Mouse (Mus musculus): ENCODE data around the gene Kcns1. TPM values are rescaled to one million over a fixed set of nuclear protein-coding genes. Genes with fewer than 3 reads are reported as not detected.

Kcns1 gene
- polyA plus RNA-seq, 1 experiment from 2014 or later: 0.15 TPM

GRCm38 (mm10) chr2:164184145-164184719, 13.3 kb upstream of the Kcns1 start:
- 47% methylated on average over 9 of the region's 9 CpGs for WGBS
- H3K9me3 ChIP-seq (replicated peaks): no peaks in the 10 kb centered on the region
- H3K27me3 ChIP-seq (ENCODE audit: low read depth, poor library complexity, severe bottlenecking): no peaks in the 10 kb centered on the region
- no peaks in the 10 kb centered on the region; the same call in 1 of the 2 replicates for H3K4me1 ChIP-seq
- DNase-seq (ENCODE audit: low spot score): no peak
- H3K4me3 ChIP-seq: no peak overlapping the region
- H3K27ac ChIP-seq: no peak overlapping the region
- no peaks in the 10 kb centered on the region for H3K36me3 ChIP-seq

GRCm38 (mm10) chr2:164183340-164183739, 12.4 kb upstream of the Kcns1 start:
- WGBS: 71% methylated on average over 9 of the region's 9 CpGs
- Histone ChIP-seq H3K4me3 (no peak overlapping the region), H3K36me3 (no peaks in the 10 kb centered on the region), H3K27ac (no peak overlapping the region), H3K27me3 (ENCODE audit: low read depth, poor library complexity, severe bottlenecking) (peaks cover 2% of the 10 kb centered on the region; the same call in 1 of the 2 replicates), H3K4me1 (no peaks in the 10 kb centered on the region; the same call in 1 of the 2 replicates), H3K9me3 (replicated peaks) (no peaks in the 10 kb centered on the region)
- DNase-seq (ENCODE audit: low spot score): no peak

- H3K36me3 ChIP-seq: no peaks in the 10 kb centered on the region
- peaks cover 4% of the 10 kb centered on the region; the same call in 1 of the 2 replicates for H3K27me3 ChIP-seq (ENCODE audit: low read depth, poor library complexity, severe bottlenecking)
- no peaks in the 10 kb centered on the region for H3K9me3 ChIP-seq (replicated peaks)
- H3K4me3 ChIP-seq: no peak within 1 kb of the TSS
- H3K27ac ChIP-seq: no peak within 1 kb of the TSS
- H3K4me1 ChIP-seq: no peaks in the 10 kb centered on the region; the same call in 1 of the 2 replicates
- no peak for DNase-seq (ENCODE audit: low spot score)
- 88% methylated on average over 7 of the region's 7 CpGs for WGBS
Observed at GRCm38 (mm10) chr2:164182692-164183255, 11.9 kb upstream of the Kcns1 start, which contains the start of gene Wfdc5. Wfdc5 (minus strand) TSS chr2:164182742.

- no peak overlapping the region for H3K27ac ChIP-seq
- no peaks in the 10 kb centered on the region; the same call in 1 of the 2 replicates for H3K4me1 ChIP-seq
- H3K9me3 ChIP-seq (replicated peaks): no peaks in the 10 kb centered on the region
- H3K27me3 ChIP-seq (ENCODE audit: low read depth, poor library complexity, severe bottlenecking): peaks cover 18% of the 10 kb centered on the region; the same call in 1 of the 2 replicates
- no peaks in the 10 kb centered on the region for H3K36me3 ChIP-seq
- H3K4me3 ChIP-seq: no peak overlapping the region
- DNase-seq (ENCODE audit: low spot score): no peak
- WGBS: 86% methylated on average over 4 of the region's 4 CpGs
Observed at GRCm38 (mm10) chr2:164180770-164181169, 9.9 kb upstream of the Kcns1 start.

- no peak for DNase-seq (ENCODE audit: low spot score)
Observed at GRCm38 (mm10) chr2:164180124-164180523, 9.2 kb upstream of the Kcns1 start.

GRCm38 (mm10) chr2:164177831-164178230, 6.9 kb upstream of the Kcns1 start:
- Histone ChIP-seq H3K36me3 (no peaks in the 10 kb centered on the region), H3K27me3 (ENCODE audit: low read depth, poor library complexity, severe bottlenecking) (peaks cover 44% of the 10 kb centered on the region), H3K27ac (no peak overlapping the region), H3K4me1 (no peaks in the 10 kb centered on the region), H3K4me3 (no peak overlapping the region), H3K9me3 (replicated peaks) (no peaks in the 10 kb centered on the region)
- 80% methylated on average over 5 of the region's 5 CpGs for WGBS
- DNase-seq (ENCODE audit: low spot score): no peak

More at GRCm38 (mm10) chr2:164180124-164180523, 9.2 kb upstream of the Kcns1 start:
- Histone ChIP-seq H3K9me3 (replicated peaks) (no peaks in the 10 kb centered on the region), H3K36me3 (no peaks in the 10 kb centered on the region), H3K27me3 (ENCODE audit: low read depth, poor library complexity, severe bottlenecking) (peaks cover 21% of the 10 kb centered on the region; the same call in 1 of the 2 replicates), H3K4me1 (no peaks in the 10 kb centered on the region; the same call in 1 of the 2 replicates), H3K27ac (no peak overlapping the region), H3K4me3 (no peak overlapping the region)
- WGBS: 35% methylated on average over 3 of the region's 3 CpGs

- peaks cover 64% of the 10 kb centered on the region for H3K27me3 ChIP-seq (ENCODE audit: low read depth, poor library complexity, severe bottlenecking)
- H3K4me1 ChIP-seq: peaks cover 11% of the 10 kb centered on the region
- DNase-seq (ENCODE audit: low spot score): no peak
- H3K27ac ChIP-seq: no peak overlapping the region
- H3K9me3 ChIP-seq (replicated peaks): no peaks in the 10 kb centered on the region
- 83% methylated on average over 3 of the region's 3 CpGs for WGBS
- no peak overlapping the region for H3K4me3 ChIP-seq
- H3K36me3 ChIP-seq: no peaks in the 10 kb centered on the region
Observed at GRCm38 (mm10) chr2:164175850-164176249, 4.9 kb upstream of the Kcns1 start.

GRCm38 (mm10) chr2:164174649-164175395, 3.9 kb upstream of the Kcns1 start:
- Histone ChIP-seq H3K4me3 (no peak overlapping the region), H3K4me1 (peaks cover 15% of the 10 kb centered on the region), H3K27ac (no peak overlapping the region), H3K9me3 (replicated peaks) (no peaks in the 10 kb centered on the region), H3K36me3 (no peaks in the 10 kb centered on the region), H3K27me3 (ENCODE audit: low read depth, poor library complexity, severe bottlenecking) (peaks cover 74% of the 10 kb centered on the region)
- WGBS: 76% methylated on average over 8 of the region's 8 CpGs
- no peak for DNase-seq (ENCODE audit: low spot score)

- Histone ChIP-seq H3K27me3 (ENCODE audit: low read depth, poor library complexity, severe bottlenecking) (peaks cover 87% of the 10 kb centered on the region), H3K9me3 (replicated peaks) (no peaks in the 10 kb centered on the region), H3K27ac (no peak overlapping the region), H3K4me1 (peaks cover 20% of the 10 kb centered on the region), H3K36me3 (no peaks in the 10 kb centered on the region), H3K4me3 (no peak overlapping the region)
- WGBS: 73% methylated on average over 3 of the region's 3 CpGs
- DNase-seq (ENCODE audit: low spot score): no peak
Observed at GRCm38 (mm10) chr2:164173394-164173793, 2.5 kb upstream of the Kcns1 start.

- WGBS: 4% methylated on average over 11 of the region's 11 CpGs
Observed at GRCm38 (mm10) chr2:164170326-164170725, 587 bp downstream of the Kcns1 start.

GRCm38 (mm10) chr2:164168571-164168946, 2.4 kb downstream of the Kcns1 start:
- H3K27ac ChIP-seq: 0 out of 2 replicates have a peak overlapping the region, but pooled peaks have one; percentile 25
- DNase-seq (ENCODE audit: low spot score): no peak
- peak overlapping the region; percentile 48 for H3K4me3 ChIP-seq
- H3K9me3 ChIP-seq (replicated peaks): no peaks in the 10 kb centered on the region
- H3K4me1 ChIP-seq: peaks cover 28% of the 10 kb centered on the region
- WGBS: 10% methylated on average over 42 of the region's 42 CpGs
- no peaks in the 10 kb centered on the region for H3K36me3 ChIP-seq
- H3K27me3 ChIP-seq (ENCODE audit: low read depth, poor library complexity, severe bottlenecking): peaks cover 93% of the 10 kb centered on the region

More at GRCm38 (mm10) chr2:164170326-164170725, 587 bp downstream of the Kcns1 start:
- DNase-seq (ENCODE audit: low spot score): peak; percentile 37
- no peaks in the 10 kb centered on the region for H3K9me3 ChIP-seq (replicated peaks)
- H3K36me3 ChIP-seq: no peaks in the 10 kb centered on the region
- H3K4me3 ChIP-seq: peak overlapping the region; percentile 49; the same call in 1 of the 2 replicates
- no peak overlapping the region for H3K27ac ChIP-seq
- H3K4me1 ChIP-seq: peaks cover 28% of the 10 kb centered on the region
- peaks cover 100% of the 10 kb centered on the region for H3K27me3 ChIP-seq (ENCODE audit: low read depth, poor library complexity, severe bottlenecking)

- Histone ChIP-seq H3K27ac (0 out of 2 replicates have a peak overlapping the region, but pooled peaks have one; percentile 25), H3K36me3 (no peaks in the 10 kb centered on the region), H3K27me3 (ENCODE audit: low read depth, poor library complexity, severe bottlenecking) (peaks cover 87% of the 10 kb centered on the region), H3K4me3 (peak overlapping the region; percentile 48), H3K4me1 (peaks cover 28% of the 10 kb centered on the region), H3K9me3 (replicated peaks) (no peaks in the 10 kb centered on the region)
- WGBS: 11% methylated on average over 90 of the region's 90 CpGs
- peak; percentile 51 for DNase-seq (ENCODE audit: low spot score)
Observed at GRCm38 (mm10) chr2:164167752-164168570, 3.0 kb downstream of the Kcns1 start.

Data from limb, embryonic 10.5 days (tissue).